Mouse (Mus musculus) left cerebral cortex, postnatal 36 days (tissue): Measurements from ENCODE around the gene Ltb. TPM values are rescaled to one million over a fixed set of nuclear protein-coding genes. Genes with fewer than 3 reads are reported as not detected.

Source experiments
- DNase-seq, 2 experiments: peaks; one replicate each; pipeline ENCODE4 v3.0.0; 2021 to 2022; ENCODE audit warnings: low spot score in 2 of 2, mixed read lengths in 1 of 2
- intact Hi-C: fragments of 180-260 bp; cut with DNase I; formaldehyde crosslinking; loops from one replicate; pipeline ENCODE4 v1.15.1; 2025
- total RNA-seq, 2 experiments: library from RNA; stranded (reverse); gene quantifications; 2 replicates each; pipeline ENCODE4 v1.2.3; 2021

The Ltb gene
- total RNA-seq, 2 experiments from 2014 or later: 1.1 to 1.3 TPM

GRCm38 (mm10) chr17:35187959-35188610, 6.2 kb upstream of the Ltb start, which contains the start of gene Lst1:
Gene Lst1, minus strand, starts transcription at chr17:35188439.
- DNase-seq: no peak
- intact Hi-C loops: no loop called here

- intact Hi-C loops: no loop called here
- no peak for DNase-seq
Observed at GRCm38 (mm10) chr17:35189186-35189585, 5.1 kb upstream of the Ltb start.

GRCm38 (mm10) chr17:35190096-35190495, 4.1 kb upstream of the Ltb start:
- no peak for DNase-seq
- intact Hi-C loops: no loop called here

- intact Hi-C loops: no loop called here
- DNase-seq: no peak
Observed at GRCm38 (mm10) chr17:35191723-35192122, 2.5 kb upstream of the Ltb start.

GRCm38 (mm10) chr17:35192924-35193323, 1.3 kb upstream of the Ltb start:
- intact Hi-C loops: no loop called here
- DNase-seq: no peak

GRCm38 (mm10) chr17:35194844-35195630, 798 bp downstream of the Ltb start:
- DNase-seq: no peak
- intact Hi-C loops: loop anchor here (5.0 kb wide), 1 partner anchor 37 kb away; the partner anchor contains the start of gene Atp6v1g2

- intact Hi-C loops: loop anchor here (5.0 kb wide), 1 partner anchor 37 kb away; the partner anchor contains the start of gene Atp6v1g2
- DNase-seq: peak; percentile 79 to 85
Observed at GRCm38 (mm10) chr17:35195631-35196320, 1.5 kb downstream of the Ltb start.

GRCm38 (mm10) chr17:35196321-35196641, 2.0 kb downstream of the Ltb start:
- intact Hi-C loops: loop anchor here (5.0 kb wide), 1 partner anchor 36 kb away; the partner anchor contains the start of gene Atp6v1g2

GRCm38 (mm10) chr17:35197126-35197525, 2.9 kb downstream of the Ltb start:
- intact Hi-C loops: loop anchor here (5.0 kb wide), 1 partner anchor 35 kb away; the partner anchor contains the start of gene Atp6v1g2
- DNase-seq: no peak

More at GRCm38 (mm10) chr17:35196321-35196641, 2.0 kb downstream of the Ltb start:
- DNase-seq: no peak

GRCm38 (mm10) chr17:35198029-35198428, 3.8 kb downstream of the Ltb start:
- intact Hi-C loops: loop anchor here (5.0 kb wide), 1 partner anchor 34 kb away; the partner anchor contains the start of gene Atp6v1g2
- DNase-seq: no peak

- no peak for DNase-seq
- intact Hi-C loops: loop anchor here (5.0 kb wide), 1 partner anchor 33 kb away; the partner anchor contains the start of gene Atp6v1g2
Observed at GRCm38 (mm10) chr17:35198946-35199345, 4.7 kb downstream of the Ltb start.

GRCm38 (mm10) chr17:35200398-35200797, 6.2 kb downstream of the Ltb start:
- intact Hi-C loops: no loop called here
- DNase-seq: no peak

GRCm38 (mm10) chr17:35201128-35201527, 6.9 kb downstream of the Ltb start:
- no peak for DNase-seq
- intact Hi-C loops: no loop called here

- intact Hi-C loops: no loop called here
- DNase-seq: peak in 1 of 2 experiments; percentile 11
Observed at GRCm38 (mm10) chr17:35201787-35202186, 7.5 kb downstream of the Ltb start, which contains the start of gene Tnf. Gene Tnf, minus strand, starts transcription at chr17:35202007.

- DNase-seq: no peak
- intact Hi-C loops: no loop called here
Observed at GRCm38 (mm10) chr17:35202442-35202841, 8.2 kb downstream of the Ltb start.

- no peak for DNase-seq
- intact Hi-C loops: no loop called here
Observed at GRCm38 (mm10) chr17:35204494-35205379, 10.5 kb downstream of the Ltb start, which contains the start of gene Lta. Gene Lta, minus strand, starts transcription at chr17:35205351.

- intact Hi-C loops: no loop called here
- no peak for DNase-seq
Observed at GRCm38 (mm10) chr17:35205380-35205769, 11.1 kb downstream of the Ltb start.

- no peak for DNase-seq
- intact Hi-C loops: no loop called here
Observed at GRCm38 (mm10) chr17:35209785-35210535, 15.7 kb downstream of the Ltb start.
